Mouse (Mus musculus): ENCODE data around the gene Trpm4.
A peak's percentile ranks its signal among the peaks of the same experiment; 100 is the strongest.

The Trpm4 gene

GRCm38 (mm10) chr7:45353041-45353440 lies 19.5 kb upstream of the Trpm4 start:
- no peak for DNase-seq (ENCODE audit: extremely low spot score, low read depth, low spot score)

GRCm38 (mm10) chr7:45346905-45347304 lies 13.3 kb upstream of the Trpm4 start:
- no peak for DNase-seq (ENCODE audit: extremely low spot score, low read depth, low spot score)

- DNase-seq (ENCODE audit: extremely low spot score, low read depth, low spot score) = no peak
Measured at GRCm38 (mm10) chr7:45343543-45343942, 10.0 kb upstream of the Trpm4 start.

- DNase-seq (ENCODE audit: extremely low spot score, low read depth, low spot score) = no peak
Measured at GRCm38 (mm10) chr7:45342081-45342480, 8.5 kb upstream of the Trpm4 start.

- DNase-seq (ENCODE audit: extremely low spot score, low read depth, low spot score) = peak; percentile 83
Measured at GRCm38 (mm10) chr7:45341303-45341702, 7.7 kb upstream of the Trpm4 start.

- DNase-seq (ENCODE audit: extremely low spot score, low read depth, low spot score) = no peak
Measured at GRCm38 (mm10) chr7:45340669-45341068, 7.1 kb upstream of the Trpm4 start.

- no peak for DNase-seq (ENCODE audit: extremely low spot score, low read depth, low spot score)
Measured at GRCm38 (mm10) chr7:45340066-45340442, 6.5 kb upstream of the Trpm4 start.

GRCm38 (mm10) chr7:45339410-45340065 lies 6.0 kb upstream of the Trpm4 start:
- DNase-seq (ENCODE audit: extremely low spot score, low read depth, low spot score) = no peak

GRCm38 (mm10) chr7:45338161-45338911 lies 4.8 kb upstream of the Trpm4 start:
- no peak for DNase-seq (ENCODE audit: extremely low spot score, low read depth, low spot score)

- DNase-seq (ENCODE audit: extremely low spot score, low read depth, low spot score) = no peak
Measured at GRCm38 (mm10) chr7:45337469-45337868, 3.9 kb upstream of the Trpm4 start.

GRCm38 (mm10) chr7:45336319-45336718 lies 2.7 kb upstream of the Trpm4 start:
- no peak for DNase-seq (ENCODE audit: extremely low spot score, low read depth, low spot score)

- no peak for DNase-seq (ENCODE audit: extremely low spot score, low read depth, low spot score)
Measured at GRCm38 (mm10) chr7:45335056-45335455, 1.5 kb upstream of the Trpm4 start, which contains the start of gene Hrc. Gene Hrc, plus strand, starts transcription at chr7:45335290.

GRCm38 (mm10) chr7:45334605-45335004 lies 1.0 kb upstream of the Trpm4 start:
- DNase-seq (ENCODE audit: extremely low spot score, low read depth, low spot score) = no peak

- DNase-seq (ENCODE audit: extremely low spot score, low read depth, low spot score) = no peak
Measured at GRCm38 (mm10) chr7:45332685-45333425, 725 bp downstream of the Trpm4 start.

GRCm38 (mm10) chr7:45331502-45331901 lies 2.1 kb downstream of the Trpm4 start:
- DNase-seq (ENCODE audit: extremely low spot score, low read depth, low spot score) = no peak

GRCm38 (mm10) chr7:45328841-45329475 lies 4.6 kb downstream of the Trpm4 start:
- no peak for DNase-seq (ENCODE audit: extremely low spot score, low read depth, low spot score)

GRCm38 (mm10) chr7:45325800-45326199 lies 7.8 kb downstream of the Trpm4 start:
- DNase-seq (ENCODE audit: extremely low spot score, low read depth, low spot score) = no peak

- DNase-seq (ENCODE audit: extremely low spot score, low read depth, low spot score) = no peak
Measured at GRCm38 (mm10) chr7:45323069-45323468, 10.5 kb downstream of the Trpm4 start.

- no peak for DNase-seq (ENCODE audit: extremely low spot score, low read depth, low spot score)
Measured at GRCm38 (mm10) chr7:45322245-45322644, 11.3 kb downstream of the Trpm4 start.

- no peak for DNase-seq (ENCODE audit: extremely low spot score, low read depth, low spot score)
Measured at GRCm38 (mm10) chr7:45316536-45316935, 17.0 kb downstream of the Trpm4 start.

GRCm38 (mm10) chr7:45315182-45315701 lies 18.3 kb downstream of the Trpm4 start:
- no peak for DNase-seq (ENCODE audit: extremely low spot score, low read depth, low spot score)
